Mouse (Mus musculus) kidney, embryonic 14.5 days (tissue): Measurements from ENCODE around the gene Mrgprd. TPM values are rescaled to one million over a fixed set of nuclear protein-coding genes. Genes with fewer than 3 reads are reported as not detected.

ENCODE experiments used
- polyA plus RNA-seq: library from polyadenylated mRNA; unstranded; fragments of >200 nt; fragmentation: Nextera tagmentation; extraction: Ambion mirVana; gene quantifications from 2 replicates; pipeline ENCODE4 v1.2.1, GENCODE M21; 2014

Mrgprd gene
- polyA plus RNA-seq, 1 experiment from 2014 or later = not detected

Other genes starting within 250 kb of the Mrgprd start
- gene 1810010D01Rik, start 106.7 kb upstream of the Mrgprd start, polyA plus RNA-seq = 0.46 TPM in 1 of 2 replicates, not detected in the other
- gene Tpcn2, start 30.8 kb upstream of the Mrgprd start, polyA plus RNA-seq = 4.0 and 4.4 TPM in 2 replicates
- gene Mrgprf, start 14.0 kb upstream of the Mrgprd start, polyA plus RNA-seq = 1.7 and 2.2 TPM in 2 replicates